In the genomic region with DNA sequence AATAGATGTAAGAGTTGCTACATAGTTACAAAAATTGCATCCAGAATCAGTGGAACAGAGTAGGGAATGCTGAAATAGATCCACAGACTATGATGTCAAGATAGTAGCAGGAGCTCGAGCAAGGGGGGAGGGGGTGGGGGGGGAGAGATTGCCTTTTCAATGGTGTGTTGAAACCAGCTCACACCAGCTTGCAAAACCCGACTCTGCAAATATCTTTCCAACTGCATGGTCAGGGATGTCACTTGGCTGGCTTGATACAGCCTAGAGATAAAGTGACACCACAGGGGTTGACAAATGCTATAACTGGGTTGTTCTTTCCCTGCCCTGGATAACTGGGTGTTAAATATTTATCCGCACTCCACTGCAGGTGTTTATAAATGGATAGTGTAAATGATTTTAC, we compare ENCODE assay signal across 27 mouse cellular contexts. TPM values are rescaled to one million over a fixed set of nuclear protein-coding genes. Genes with fewer than 3 reads are reported as not detected.
"Had no signal": no experiment of that assay in that cellular context is flagged by ENCODE, and none has a peak within 500 bp of the region (broad histone marks: within the 10 kb centered on the region; RNA-seq: fewer than 3 reads in every experiment).

No protein-coding gene starts in this region.

- ATAC-seq: intestine, embryonic 16.5 days had no signal

- H3K27me3 ChIP-seq: limb, embryonic 13.5 days; liver, embryonic 13.5 days had no signal

- H3K4me3 ChIP-seq: layer of hippocampus, adult 2 months; limb, embryonic 10.5 days; limb, embryonic 13.5 days; liver, embryonic 13.5 days had no signal

- H3K9ac ChIP-seq: limb, embryonic 13.5 days; liver, embryonic 13.5 days had no signal

- H3K9me3 ChIP-seq: limb, embryonic 10.5 days; limb, embryonic 13.5 days; liver, embryonic 13.5 days had no signal

- H3K4me1 ChIP-seq: limb, embryonic 10.5 days; limb, embryonic 13.5 days; liver, embryonic 13.5 days had no signal

- H3K4me2 ChIP-seq: limb, embryonic 13.5 days; liver, embryonic 13.5 days; midbrain, embryonic 11.5 days had no signal

- H3K36me3 ChIP-seq: limb, embryonic 10.5 days; limb, embryonic 13.5 days; liver, embryonic 13.5 days had no signal

- H3K27ac ChIP-seq: kidney, postnatal 0 days; layer of hippocampus, adult 2 months; limb, embryonic 10.5 days; limb, embryonic 13.5 days; liver, embryonic 13.5 days had no signal

- DNase-seq: kidney, adult 2 months; kidney, postnatal 25 days; layer of hippocampus, adult 9-11 months; liver, embryonic 13.5 days; lung, adult 2 months; lung, postnatal 14 days; lung, postnatal 4 days; midbrain, embryonic 14.5 days; thymus, postnatal 25 days had no signal

RNA-seq across cellular contexts. Expression of a gene that starts 24.0 kb away (rescaled TPM):
- total RNA-seq: layer of hippocampus, adult 2 months; layer of hippocampus, postnatal 25 days; left cerebral cortex, adult 18-20 months; left cerebral cortex, postnatal 25 days; megakaryocyte progenitor cell, adult 5-6 weeks; megakaryocyte-erythroid progenitor cell, adult 5-6 weeks; midbrain, postnatal 0 days had no signal
- polyA plus RNA-seq: large intestine, adult 2 months; limb, embryonic 10.5 days; limb, embryonic 13.5 days; lung, embryonic 16.5 days; midbrain, embryonic 11.5 days; midbrain, embryonic 14.5 days; midbrain, postnatal 0 days; neural tube, embryonic 11.5 days; neural tube, embryonic 14.5 days; stomach, embryonic 14.5 days; thymus, postnatal 0 days had no signal
